Mouse (Mus musculus) heart, embryonic 13.5 days (tissue): ENCODE results near the gene Ramp3. TPM values are rescaled to one million over a fixed set of nuclear protein-coding genes. Genes with fewer than 3 reads are reported as not detected.
"Not testable (repeated sequence)": the region's sequence is repeated elsewhere in the genome, so short reads cannot be mapped to it uniquely, and the experiment has no call there.

Experiments
- ATAC-seq: fragments of 200-750 bp; cut with Nextera tagmentation; 2 replicates; pipeline ENCODE4 v1.8.0; 2017; ENCODE audit warnings: moderate TSS enrichment; ENCODE audit not compliant: insufficient number of reproducible peaks, low FRiP score, low TSS enrichment; ENCODE audit errors: extremely low read depth
- H3K27ac ChIP-seq: fragments of 300-500 bp; sonication (generic); replicated peaks from 2 replicates; pipeline ENCODE4 v1.5.1; 2015; ENCODE audit warnings: moderate library complexity, mild to moderate bottlenecking, inconsistent platforms
- H3K27me3 ChIP-seq: fragments of 300-500 bp; sonication (generic); replicated peaks from 2 replicates; pipeline ENCODE4 v1.6.1; 2015; ENCODE audit warnings: mild to moderate bottlenecking, inconsistent platforms
- H3K36me3 ChIP-seq: fragments of 300-500 bp; sonication (generic); 2 replicates; pipeline ENCODE4 v1.6.1; 2015; ENCODE audit warnings: mild to moderate bottlenecking, inconsistent platforms
- H3K4me1 ChIP-seq: fragments of 300-500 bp; sonication (generic); 2 replicates; pipeline ENCODE4 v1.6.1; 2015; ENCODE audit warnings: inconsistent platforms
- H3K4me2 ChIP-seq: fragments of 300-500 bp; sonication (generic); 2 replicates; pipeline ENCODE4 v1.6.1; 2015; ENCODE audit warnings: inconsistent platforms, mild to moderate bottlenecking, moderate library complexity
- H3K4me3 ChIP-seq: fragments of 300-500 bp; sonication (generic); 2 replicates; pipeline ENCODE4 v1.5.1; 2015; ENCODE audit warnings: moderate library complexity, mild to moderate bottlenecking, inconsistent platforms
- H3K9ac ChIP-seq: fragments of 300-500 bp; sonication (generic); 2 replicates; pipeline ENCODE4 v1.6.1; 2015; ENCODE audit warnings: inconsistent platforms, mild to moderate bottlenecking, moderate library complexity
- H3K9me3 ChIP-seq: fragments of 300-500 bp; sonication (generic); 2 replicates; pipeline ENCODE4 v1.6.1; 2016; ENCODE audit warnings: inconsistent platforms
- WGBS: fragments of 180-500 bp; shearing (Covaris S2); methylation state at CpG from one replicate; pipeline ENCODE4 v1.1.7; 2015; ENCODE audit warnings: mixed read lengths; 5-methylcytosine and 5-hydroxymethylcytosine counted together
- polyA plus RNA-seq: library from polyadenylated mRNA; unstranded; fragments of >200 nt; fragmentation: Nextera tagmentation; extraction: Ambion mirVana; gene quantifications from 2 replicates; pipeline ENCODE4 v1.2.1, GENCODE M21; 2015

The Ramp3 gene
- polyA plus RNA-seq, 1 experiment from 2014 or later, result 2.2 TPM

DNA sequence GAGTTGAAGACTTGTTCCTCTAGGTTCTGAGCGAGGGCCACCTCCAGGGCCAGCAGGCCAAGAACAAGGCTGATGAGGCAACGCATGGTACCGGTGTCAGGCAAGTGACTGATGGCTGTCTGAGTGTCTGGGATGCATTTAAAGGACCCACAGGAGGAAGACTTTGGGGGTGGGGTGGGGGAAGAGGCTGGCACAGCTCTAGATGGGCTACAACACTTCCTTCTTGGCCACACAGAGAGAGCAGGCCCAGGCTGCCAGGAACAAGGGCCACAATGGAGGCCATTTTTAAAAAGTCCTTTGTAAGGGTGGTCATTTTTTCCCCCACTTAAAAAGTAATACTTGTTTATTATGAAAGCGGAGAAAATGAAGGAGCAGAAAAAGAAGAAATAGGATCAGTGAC, 19.8 kb upstream of the Ramp3 start, which contains the start of gene Wap:
TSS of gene Wap (minus strand) at position 101 of the 400 bp plus-strand sequence.
- Histone ChIP-seq H3K9ac (no peak within 1 kb of the TSS), H3K4me2 (no peak within 1 kb of the TSS), H3K4me3 (no peak within 1 kb of the TSS), H3K9me3 (no peaks in the 10 kb centered on the region), H3K27ac (no peak within 1 kb of the TSS), H3K36me3 (no peaks in the 10 kb centered on the region), H3K4me1 (no peaks in the 10 kb centered on the region), H3K27me3 (no peaks in the 10 kb centered on the region; the same call in 1 of the 2 replicates)
- 73% methylated on average over 4 of the region's 4 CpGs for WGBS
- ATAC-seq, result no peak

DNA sequence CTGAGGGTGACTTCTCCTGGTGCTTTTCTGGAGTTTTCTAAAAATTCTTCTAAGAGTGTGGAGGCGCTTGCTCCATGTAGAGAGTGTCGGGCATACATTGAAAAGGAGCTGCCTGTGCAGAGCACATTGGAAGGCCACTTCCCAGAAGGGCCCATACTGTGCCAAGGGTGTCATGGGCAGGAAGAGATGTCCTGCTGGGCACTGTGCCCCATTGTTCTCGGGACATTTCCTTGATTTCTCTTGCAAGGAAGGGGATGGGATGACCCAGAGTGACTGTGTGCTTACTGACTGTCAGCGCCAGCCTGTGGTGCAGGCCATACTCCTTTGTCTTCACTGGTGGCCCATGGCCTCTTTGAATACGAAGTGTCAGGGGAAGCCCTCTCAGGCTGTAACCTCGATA, 19.2 kb upstream of the Ramp3 start:
- H3K9ac ChIP-seq, result no peak overlapping the region
- no peaks in the 10 kb centered on the region; the same call in 1 of the 2 replicates for H3K27me3 ChIP-seq
- no peak for ATAC-seq
- no peak overlapping the region for H3K4me3 ChIP-seq
- WGBS, result 72% methylated on average over 6 of the region's 6 CpGs
- no peak overlapping the region for H3K4me2 ChIP-seq
- no peak overlapping the region for H3K27ac ChIP-seq
- no peaks in the 10 kb centered on the region for H3K36me3 ChIP-seq
- no peaks in the 10 kb centered on the region for H3K9me3 ChIP-seq
- no peaks in the 10 kb centered on the region for H3K4me1 ChIP-seq

DNA sequence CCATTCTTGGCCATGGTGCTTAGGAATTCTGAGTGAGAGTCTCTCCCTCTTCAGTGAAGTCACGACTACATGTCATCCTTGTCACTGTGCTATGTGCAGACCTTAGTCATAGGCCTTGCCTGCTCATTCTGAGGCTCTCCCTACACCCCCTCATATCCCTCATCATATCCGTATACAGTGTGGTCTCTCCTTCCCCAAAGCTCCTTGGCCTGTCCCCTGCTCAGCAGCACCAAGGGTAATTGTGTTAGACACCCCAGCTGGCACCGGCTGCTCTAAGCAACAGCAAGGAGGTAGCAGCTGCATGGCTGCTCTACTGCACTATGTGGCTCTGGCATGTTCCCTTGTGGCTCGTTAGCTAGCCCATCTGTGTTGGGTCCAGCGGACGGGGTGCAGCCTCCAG, 13.8 kb upstream of the Ramp3 start:
- H3K27me3 ChIP-seq, result no peaks in the 10 kb centered on the region
- H3K4me2 ChIP-seq, result no peak overlapping the region
- H3K4me1 ChIP-seq, result no peaks in the 10 kb centered on the region
- H3K36me3 ChIP-seq, result no peaks in the 10 kb centered on the region
- no peaks in the 10 kb centered on the region for H3K9me3 ChIP-seq
- no peak overlapping the region for H3K9ac ChIP-seq
- ATAC-seq, result no peak
- WGBS, result 74% methylated on average over 6 of the region's 6 CpGs
- H3K4me3 ChIP-seq, result no peak overlapping the region
- H3K27ac ChIP-seq, result no peak overlapping the region

DNA sequence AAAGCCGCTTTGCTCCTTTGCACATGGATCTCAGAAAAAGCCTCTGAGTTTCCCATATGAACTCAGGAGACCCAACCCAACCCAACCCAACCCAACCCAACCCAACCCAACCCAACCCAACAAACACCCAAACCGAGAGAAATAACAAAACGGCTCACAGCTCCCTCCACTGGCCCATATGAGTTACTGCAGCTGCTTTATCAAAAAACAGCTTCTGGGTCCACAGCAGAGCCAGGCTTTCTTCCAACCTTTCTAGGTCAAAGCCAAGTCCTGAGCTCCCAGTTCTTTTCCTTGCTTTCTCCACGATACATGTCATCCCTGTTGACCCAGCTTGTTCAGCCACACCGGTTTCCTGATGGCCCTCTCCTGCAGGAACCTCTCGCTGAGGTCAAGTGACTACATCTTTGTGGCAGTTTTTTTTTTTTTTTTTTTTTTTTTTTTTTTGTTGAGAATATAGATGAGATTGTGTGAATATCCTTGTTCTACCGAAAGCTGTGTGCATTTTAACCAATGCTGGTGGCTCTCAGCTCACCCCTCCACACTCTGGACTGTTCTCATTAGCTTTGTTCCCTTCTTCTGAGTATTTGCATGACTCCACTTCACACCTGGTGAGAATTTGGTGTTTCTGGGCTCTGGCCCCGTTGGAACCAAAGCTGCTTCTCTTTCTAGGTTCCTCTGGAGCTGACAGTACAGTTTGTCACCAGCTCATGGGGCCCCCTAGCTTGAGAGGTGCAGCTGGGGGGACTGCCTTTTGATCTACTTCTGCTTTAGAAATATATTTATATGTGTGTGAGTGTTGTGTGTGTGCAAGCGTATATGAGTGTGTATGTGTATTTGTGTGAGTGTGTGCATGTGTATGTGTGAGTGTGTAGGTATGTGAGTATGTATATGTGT, 10.2 kb upstream of the Ramp3 start:
- Histone ChIP-seq H3K4me2 (no peak overlapping the region), H3K9me3 (no peaks in the 10 kb centered on the region), H3K4me3 (no peak overlapping the region), H3K27me3 (0 out of 2 replicates have a peak, but pooled peaks cover 3% of the 10 kb centered on the region), H3K9ac (no peak overlapping the region), H3K27ac (no peak overlapping the region), H3K4me1 (no peaks in the 10 kb centered on the region), H3K36me3 (no peaks in the 10 kb centered on the region)
- no peak for ATAC-seq
- WGBS, result 47% methylated on average over 9 of the region's 9 CpGs

DNA sequence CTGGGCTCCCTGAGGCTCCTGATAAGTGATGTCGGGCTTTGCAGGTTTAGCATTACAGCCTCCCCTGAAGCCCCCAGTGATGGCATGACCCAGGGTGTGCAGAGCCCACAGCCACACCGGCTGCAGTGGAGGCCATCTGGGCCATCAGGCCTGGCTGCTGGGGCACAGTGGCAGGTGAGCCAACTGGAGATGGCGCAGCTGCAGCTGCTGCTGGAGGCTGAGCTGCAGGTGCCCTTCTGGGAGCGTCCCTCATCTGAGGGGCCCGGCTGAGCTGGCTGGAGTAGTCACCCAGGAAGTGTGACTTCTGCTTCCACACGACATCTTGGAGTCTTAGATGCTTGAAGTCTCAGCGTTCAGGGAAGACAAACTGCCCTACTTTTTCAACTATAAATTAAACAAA, 7.8 kb upstream of the Ramp3 start:
- H3K27ac ChIP-seq, result no peak overlapping the region
- WGBS, result 56% methylated on average over 7 of the region's 7 CpGs

DNA sequence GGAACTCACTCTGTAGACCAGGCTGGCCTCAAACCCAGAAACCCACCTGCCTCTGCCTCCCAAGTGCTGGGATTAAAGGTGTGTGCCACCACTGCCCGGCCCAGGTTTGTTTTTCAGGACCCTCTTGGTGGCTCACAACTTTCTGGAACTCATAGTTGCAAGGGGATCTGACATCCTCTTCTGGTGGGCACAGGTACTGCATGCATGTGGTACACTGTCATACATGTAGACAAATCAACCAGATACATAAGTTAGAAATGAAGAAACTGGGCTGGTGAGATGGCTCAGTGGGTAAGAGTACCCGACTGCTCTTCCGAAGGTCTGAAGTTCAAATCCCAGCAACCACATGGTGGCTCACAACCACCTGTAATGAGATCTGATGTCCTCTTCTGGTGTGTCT, 5.3 kb upstream of the Ramp3 start:
- H3K36me3 ChIP-seq, H3K4me1 ChIP-seq, H3K9ac ChIP-seq, H3K9me3 ChIP-seq, H3K4me3 ChIP-seq, H3K4me2 ChIP-seq, H3K27ac ChIP-seq, ATAC-seq: not testable (repeated sequence)
- WGBS, result 60% methylated on average over 3 of the region's 3 CpGs
- peaks cover 40% of the 10 kb centered on the region for H3K27me3 ChIP-seq

More for the DNA sequence above, 7.8 kb upstream of the Ramp3 start:
- Histone ChIP-seq H3K27me3 (peaks cover 19% of the 10 kb centered on the region), H3K36me3 (no peaks in the 10 kb centered on the region), H3K9ac (no peak overlapping the region), H3K4me3 (no peak overlapping the region), H3K4me2 (no peak overlapping the region), H3K9me3 (no peaks in the 10 kb centered on the region), H3K4me1 (no peaks in the 10 kb centered on the region)
- no peak for ATAC-seq

DNA sequence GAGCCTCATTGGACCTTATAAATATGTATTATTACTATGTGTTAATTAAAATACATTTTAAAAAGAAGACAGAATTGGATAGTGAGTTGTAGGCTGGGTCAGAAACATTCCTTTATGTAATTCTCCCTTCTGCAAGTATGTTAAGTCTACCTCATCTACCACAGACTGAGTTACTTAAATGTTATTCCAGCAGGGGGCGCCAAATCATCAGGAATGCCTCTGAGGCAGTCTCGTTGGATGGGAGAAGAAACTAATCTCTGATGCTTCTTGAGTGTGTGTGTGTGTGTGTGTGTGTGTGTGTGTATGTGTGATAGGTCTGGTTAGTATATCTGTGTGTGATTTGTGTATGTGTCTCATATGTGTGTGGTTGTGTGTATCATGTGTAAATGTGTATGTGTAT, 3.4 kb upstream of the Ramp3 start:
- H3K4me3 ChIP-seq, result no peak overlapping the region
- no peak for ATAC-seq
- peaks cover 4% of the 10 kb centered on the region; the same call in 1 of the 2 replicates for H3K4me1 ChIP-seq
- H3K4me2 ChIP-seq, result no peak overlapping the region
- H3K27me3 ChIP-seq, result peaks cover 52% of the 10 kb centered on the region
- H3K27ac ChIP-seq, result no peak overlapping the region
- H3K36me3 ChIP-seq, result no peaks in the 10 kb centered on the region
- WGBS, result 1% methylated on average over 2 of the region's 2 CpGs
- H3K9ac ChIP-seq, result no peak overlapping the region
- no peaks in the 10 kb centered on the region for H3K9me3 ChIP-seq

DNA sequence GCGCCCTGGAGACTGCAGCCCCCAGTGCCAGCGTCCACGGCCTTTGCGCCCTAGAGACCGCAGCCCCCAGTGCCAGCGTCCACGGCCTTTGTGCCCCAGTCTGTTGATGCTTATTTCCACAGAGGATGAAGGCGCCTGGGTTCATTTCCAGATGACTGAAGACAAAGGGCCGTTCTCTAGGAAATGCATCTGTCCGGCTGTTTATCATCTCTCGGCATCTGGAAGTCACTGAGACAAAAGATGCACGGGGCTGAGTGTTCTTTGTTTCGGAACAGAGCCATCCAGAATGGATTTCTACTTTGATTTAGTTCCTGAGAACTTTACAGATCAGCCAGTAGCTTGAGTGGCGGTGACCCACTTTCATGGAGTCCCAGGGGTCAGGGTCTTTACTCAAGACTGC, 2.9 kb downstream of the Ramp3 start:
- Histone ChIP-seq H3K9me3 (no peaks in the 10 kb centered on the region), H3K9ac (no peak overlapping the region), H3K36me3 (no peaks in the 10 kb centered on the region), H3K4me1 (peaks cover 4% of the 10 kb centered on the region; the same call in 1 of the 2 replicates), H3K27ac (no peak overlapping the region), H3K4me3 (no peak overlapping the region), H3K27me3 (peaks cover 34% of the 10 kb centered on the region), H3K4me2 (no peak overlapping the region)
- ATAC-seq, result no peak
- 71% methylated on average over 14 of the region's 14 CpGs for WGBS

DNA sequence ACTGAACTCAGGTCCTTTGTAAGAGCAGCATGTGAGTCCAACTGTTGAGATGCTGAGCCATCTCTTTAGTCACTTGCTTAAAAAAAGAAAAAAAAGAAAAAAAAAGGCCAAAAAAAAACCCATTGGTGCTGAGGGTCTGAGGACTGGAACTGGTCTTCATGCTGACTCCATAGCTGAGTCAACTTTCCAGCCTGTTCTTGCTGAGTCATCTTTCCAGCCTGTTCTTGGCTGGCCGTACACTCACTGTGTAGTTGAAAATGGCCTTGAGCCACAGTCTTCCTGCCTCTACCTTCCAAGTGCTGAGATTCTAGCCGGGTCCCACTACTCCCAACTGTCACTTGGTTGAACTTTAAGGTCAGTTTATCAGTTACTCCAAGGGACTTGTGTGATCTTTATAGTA, 8.3 kb downstream of the Ramp3 start:
- ATAC-seq, result no peak
- no peak overlapping the region for H3K9ac ChIP-seq
- H3K4me1 ChIP-seq, result no peaks in the 10 kb centered on the region

DNA sequence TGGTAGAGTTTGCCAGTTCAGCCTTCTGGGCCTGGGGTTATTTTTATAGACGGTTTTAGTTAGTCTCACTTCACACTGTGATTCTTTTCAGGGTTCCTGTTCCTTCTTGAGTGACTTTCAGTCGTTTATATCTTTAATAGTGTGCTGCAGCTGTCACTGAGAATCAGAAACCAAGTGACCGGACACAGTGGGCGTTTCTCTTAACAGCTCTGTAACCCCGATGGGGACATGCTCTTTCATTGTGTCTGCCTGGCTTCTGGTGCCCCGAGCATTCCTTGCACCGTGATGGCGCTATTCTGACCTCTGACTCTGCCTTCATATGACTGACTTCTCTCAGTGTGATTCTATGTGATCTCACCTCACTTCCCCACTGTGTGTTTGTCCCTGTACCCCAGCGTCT, 10.7 kb downstream of the Ramp3 start:
- Histone ChIP-seq H3K27me3 (no peaks in the 10 kb centered on the region), H3K9me3 (no peaks in the 10 kb centered on the region; the same call in 1 of the 2 replicates), H3K9ac (no peak overlapping the region), H3K27ac (no peak overlapping the region), H3K4me2 (no peak overlapping the region), H3K4me1 (no peaks in the 10 kb centered on the region), H3K4me3 (no peak overlapping the region), H3K36me3 (no peaks in the 10 kb centered on the region)
- 50% methylated on average over 9 of the region's 9 CpGs for WGBS
- no peak for ATAC-seq

More for the DNA sequence above, 8.3 kb downstream of the Ramp3 start:
- Histone ChIP-seq H3K27me3 (no peaks in the 10 kb centered on the region), H3K9me3 (no peaks in the 10 kb centered on the region; the same call in 1 of the 2 replicates), H3K36me3 (no peaks in the 10 kb centered on the region), H3K4me3 (no peak overlapping the region), H3K27ac (no peak overlapping the region), H3K4me2 (no peak overlapping the region)
- WGBS, result 74% methylated on average over 2 of the region's 2 CpGs

DNA sequence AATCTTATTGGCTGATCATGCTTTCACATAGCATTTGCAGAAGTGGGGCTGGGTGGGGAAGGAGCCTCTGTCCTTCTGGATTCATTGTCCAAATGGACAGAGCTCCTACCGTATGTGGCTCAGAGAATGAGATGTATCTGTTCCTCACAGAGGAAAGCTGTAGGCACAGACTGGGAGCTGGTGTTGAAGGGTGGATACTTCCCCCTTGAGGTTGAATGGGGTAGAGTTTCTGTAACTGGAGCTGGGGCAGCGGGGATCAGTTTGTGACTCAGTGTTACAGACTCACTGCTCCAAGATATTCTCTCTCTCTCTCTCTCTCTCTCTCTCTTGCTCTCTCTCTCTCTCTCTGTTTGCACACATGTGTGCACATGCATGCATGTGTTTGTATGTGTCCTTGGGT, 11.7 kb downstream of the Ramp3 start:
- Histone ChIP-seq H3K9ac (no peak overlapping the region), H3K27me3 (no peaks in the 10 kb centered on the region), H3K4me1 (no peaks in the 10 kb centered on the region), H3K4me3 (no peak overlapping the region), H3K4me2 (no peak overlapping the region), H3K9me3 (no peaks in the 10 kb centered on the region; the same call in 1 of the 2 replicates), H3K27ac (no peak overlapping the region), H3K36me3 (no peaks in the 10 kb centered on the region)
- no peak for ATAC-seq
- WGBS, result 31% methylated on average over 2 of the region's 2 CpGs

DNA sequence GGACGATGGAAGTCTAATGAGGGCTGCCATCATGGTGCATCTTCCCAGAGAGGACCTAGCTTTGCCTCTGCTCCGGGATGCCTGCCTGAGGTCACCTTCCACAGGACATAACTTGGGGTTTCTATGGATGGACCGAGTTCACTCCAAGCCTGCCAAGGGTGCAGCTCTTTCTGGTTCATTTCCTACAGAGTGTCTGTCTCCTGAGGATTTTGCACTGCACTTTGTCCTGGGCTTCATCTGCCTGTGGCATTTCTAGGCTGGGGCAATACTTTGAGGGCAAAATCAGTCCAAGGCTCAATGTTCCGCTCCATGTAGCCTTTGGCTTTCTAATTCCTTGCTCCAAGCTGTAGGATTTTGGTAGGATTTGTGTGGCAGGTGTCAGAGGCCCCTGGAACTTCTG, 12.5 kb downstream of the Ramp3 start:
- Histone ChIP-seq H3K4me3 (no peak overlapping the region), H3K36me3 (no peaks in the 10 kb centered on the region), H3K9ac (no peak overlapping the region), H3K27me3 (no peaks in the 10 kb centered on the region), H3K9me3 (no peaks in the 10 kb centered on the region; the same call in 1 of the 2 replicates), H3K4me2 (no peak overlapping the region), H3K27ac (no peak overlapping the region), H3K4me1 (no peaks in the 10 kb centered on the region)
- no peak for ATAC-seq
- 80% methylated on average over 4 of the region's 4 CpGs for WGBS
